Mouse (Mus musculus): ENCODE measurements around the gene Becn1. TPM values are rescaled to one million over a fixed set of nuclear protein-coding genes. Genes with fewer than 3 reads are reported as not detected.

Becn1 gene
- total and polyA plus RNA-seq, 3 experiments = 36.1 to 86.5 (median 86.3) TPM

- TF ChIP-seq POLR2A (IDR thresholded peaks at IDR 0.05; ENCODE audit: insufficient read depth, low read depth, low read length) (peak; percentile 96), EP300 (IDR thresholded peaks at IDR 0.05; ENCODE audit: insufficient read depth, low read depth, low read length) (peak; percentile 67; the same call in 1 of the 2 replicates), CTCF (IDR thresholded peaks at IDR 0.05) (peak; percentile 33)
- peak within 1 kb of the TSS; percentile 77 for H3K4me3 ChIP-seq
- peak within 1 kb of the TSS; percentile 87 for H3K9ac ChIP-seq (ENCODE audit: low read depth, low read length)
- H3K27ac ChIP-seq = peak within 1 kb of the TSS; percentile 90
- peaks cover 7% of the 10 kb centered on the region for H3K4me1 ChIP-seq (ENCODE audit: control insufficient read depth, insufficient read depth, low read length)
- H3K79me2 ChIP-seq (replicated peaks; ENCODE audit: control insufficient read depth, insufficient read depth, low read length) = no peaks in the 10 kb centered on the region
- H3K36me3 ChIP-seq (ENCODE audit: control insufficient read depth, insufficient read depth, low read length) = peaks cover 12% of the 10 kb centered on the region
- under 1% methylated on average over 40 of the region's 40 CpGs for WGBS
- intact Hi-C loops (cut with DNase I) = loop anchor here (2.0 kb wide), 1 partner anchor 25 kb away; the partner anchor contains the start of genes Cntd1 and Coa3
- DNase-seq = peak; percentile 88 to 91
- H3K27me3 ChIP-seq (ENCODE audit: control insufficient read depth, insufficient read depth, low read length) = no peaks in the 10 kb centered on the region
These were observed 48.3 kb downstream of the Becn1 start, which contains the start of gene Vps25 for GRCm38 (mm10) chr11:101253613-101254389. Vps25 (plus strand) TSS chr11:101253707.

GRCm38 (mm10) chr11:101252941-101253340 lies 49.1 kb downstream of the Becn1 start:
- Histone ChIP-seq H3K9ac (ENCODE audit: low read depth, low read length) (peak overlapping the region; percentile 66), H3K36me3 (ENCODE audit: control insufficient read depth, insufficient read depth, low read length) (peaks cover 11% of the 10 kb centered on the region), H3K4me3 (peak overlapping the region; percentile 77), H3K27me3 (ENCODE audit: control insufficient read depth, insufficient read depth, low read length) (no peaks in the 10 kb centered on the region), H3K79me2 (replicated peaks; ENCODE audit: control insufficient read depth, insufficient read depth, low read length) (no peaks in the 10 kb centered on the region), H3K4me1 (ENCODE audit: control insufficient read depth, insufficient read depth, low read length) (peaks cover 7% of the 10 kb centered on the region), H3K27ac (peak overlapping the region; percentile 90)
- no peak for DNase-seq
- intact Hi-C loops (cut with DNase I) = loop anchor here (2.0 kb wide), 1 partner anchor 26 kb away; the partner anchor contains the start of genes Cntd1 and Coa3
- TF ChIP-seq POLR2A (IDR thresholded peaks at IDR 0.05; ENCODE audit: insufficient read depth, low read depth, low read length) = no peak
- 3% methylated on average over 7 of the region's 7 CpGs for WGBS

- TF ChIP-seq CTCF (IDR thresholded peaks at IDR 0.05) (no peak), POLR2A (IDR thresholded peaks at IDR 0.05; ENCODE audit: insufficient read depth, low read depth, low read length) (no peak), EP300 (IDR thresholded peaks at IDR 0.05; ENCODE audit: insufficient read depth, low read depth, low read length) (no peak)
- DNase-seq = no peak
- Histone ChIP-seq H3K4me3 (no peak overlapping the region), H3K36me3 (ENCODE audit: control insufficient read depth, insufficient read depth, low read length) (peaks cover 8% of the 10 kb centered on the region; the same call in 1 of the 2 replicates), H3K9ac (ENCODE audit: low read depth, low read length) (no peak overlapping the region), H3K27ac (no peak overlapping the region), H3K27me3 (ENCODE audit: control insufficient read depth, insufficient read depth, low read length) (0 out of 2 replicates have a peak, but pooled peaks cover 2% of the 10 kb centered on the region), H3K4me1 (ENCODE audit: control insufficient read depth, insufficient read depth, low read length) (peaks cover 8% of the 10 kb centered on the region), H3K79me2 (replicated peaks; ENCODE audit: control insufficient read depth, insufficient read depth, low read length) (no peaks in the 10 kb centered on the region)
- WGBS = 68% methylated on average over 2 of the region's 2 CpGs
- intact Hi-C loops (cut with DNase I) = loop anchor here (1.0 kb wide), 1 partner anchor 48 kb away; no protein-coding TSS in a partner anchor
These were observed 51.1 kb downstream of the Becn1 start for GRCm38 (mm10) chr11:101251031-101251430.

GRCm38 (mm10) chr11:101248258-101248994 lies 53.7 kb downstream of the Becn1 start:
- H3K4me1 ChIP-seq (ENCODE audit: control insufficient read depth, insufficient read depth, low read length) = peaks cover 11% of the 10 kb centered on the region
- H3K4me3 ChIP-seq = peak overlapping the region; percentile 79
- H3K27me3 ChIP-seq (ENCODE audit: control insufficient read depth, insufficient read depth, low read length) = 0 out of 2 replicates have a peak, but pooled peaks cover 2% of the 10 kb centered on the region
- peaks cover 2% of the 10 kb centered on the region; the same call in 1 of the 2 replicates for H3K36me3 ChIP-seq (ENCODE audit: control insufficient read depth, insufficient read depth, low read length)
- WGBS = 16% methylated on average over 14 of the region's 14 CpGs
- peak overlapping the region; percentile 2; the same call in 1 of the 2 replicates for H3K9ac ChIP-seq (ENCODE audit: low read depth, low read length)
- intact Hi-C loops (cut with DNase I) = loop anchor here (1.0 kb wide), 2 partner anchors 17 to 36 kb away; no protein-coding TSS in a partner anchor
- DNase-seq = peak; percentile 79 to 80
- H3K27ac ChIP-seq = peak overlapping the region; percentile 95
- TF ChIP-seq CTCF (IDR thresholded peaks at IDR 0.05) (peak; percentile 75), EP300 (IDR thresholded peaks at IDR 0.05; ENCODE audit: insufficient read depth, low read depth, low read length) (0 out of 2 replicates have a peak, but pooled peaks have one; percentile 84), POLR2A (IDR thresholded peaks at IDR 0.05; ENCODE audit: insufficient read depth, low read depth, low read length) (peak; percentile 66)
- no peaks in the 10 kb centered on the region for H3K79me2 ChIP-seq (replicated peaks; ENCODE audit: control insufficient read depth, insufficient read depth, low read length)

GRCm38 (mm10) chr11:101247521-101248030 lies 54.5 kb downstream of the Becn1 start:
- H3K4me1 ChIP-seq (ENCODE audit: control insufficient read depth, insufficient read depth, low read length) = peaks cover 7% of the 10 kb centered on the region
- no peak for TF ChIP-seq POLR2A (IDR thresholded peaks at IDR 0.05; ENCODE audit: insufficient read depth, low read depth, low read length)
- TF ChIP-seq EP300 (IDR thresholded peaks at IDR 0.05; ENCODE audit: insufficient read depth, low read depth, low read length) = no peak
- no peak for TF ChIP-seq CTCF (IDR thresholded peaks at IDR 0.05)
- no peaks in the 10 kb centered on the region for H3K79me2 ChIP-seq (replicated peaks; ENCODE audit: control insufficient read depth, insufficient read depth, low read length)
- intact Hi-C loops (cut with DNase I) = loop anchor here (1.0 kb wide), 2 partner anchors 16 to 35 kb away; no protein-coding TSS in a partner anchor
- DNase-seq = no peak
- H3K4me3 ChIP-seq = peak overlapping the region; percentile 79
- 0 out of 2 replicates have a peak, but pooled peaks cover 2% of the 10 kb centered on the region for H3K27me3 ChIP-seq (ENCODE audit: control insufficient read depth, insufficient read depth, low read length)
- WGBS = 50% methylated on average over 6 of the region's 6 CpGs
- H3K36me3 ChIP-seq (ENCODE audit: control insufficient read depth, insufficient read depth, low read length) = peaks cover 2% of the 10 kb centered on the region; the same call in 1 of the 2 replicates
- peak overlapping the region; percentile 98 for H3K9ac ChIP-seq (ENCODE audit: low read depth, low read length)
- H3K27ac ChIP-seq = peak overlapping the region; percentile 95

Measured in heart, adult 2 months (tissue).